Mouse (Mus musculus) kidney, embryonic 16.5 days (tissue): ENCODE results near the gene Kcnc4. TPM values are rescaled to one million over a fixed set of nuclear protein-coding genes. Genes with fewer than 3 reads are reported as not detected.
A peak's percentile ranks its signal among the peaks of the same experiment; 100 is the strongest.

Experiments
- ATAC-seq: fragments of 200-750 bp; cut with Nextera tagmentation; 2 replicates; pipeline ENCODE4 v1.8.0; 2017; ENCODE audit warnings: moderate TSS enrichment; ENCODE audit not compliant: low FRiP score, low TSS enrichment
- H3K27ac ChIP-seq: fragments of 300-500 bp; sonication (generic); 2 replicates; pipeline ENCODE4 v1.5.1; 2014; ENCODE audit warnings: low read length
- H3K27me3 ChIP-seq: fragments of 300-500 bp; sonication (generic); 2 replicates; pipeline ENCODE4 v1.6.1; 2014; ENCODE audit warnings: low read length, control low read depth, mixed read lengths; ENCODE audit not compliant: insufficient read depth
- H3K36me3 ChIP-seq: fragments of 300-500 bp; sonication (generic); 2 replicates; pipeline ENCODE4 v1.6.1; 2014; ENCODE audit warnings: low read length, control low read depth, mixed read lengths; ENCODE audit not compliant: insufficient read depth
- H3K4me1 ChIP-seq: fragments of 300-500 bp; sonication (generic); 2 replicates; pipeline ENCODE4 v1.6.1; 2014; ENCODE audit warnings: low read length, control low read depth, mixed read lengths; ENCODE audit not compliant: insufficient read depth
- H3K4me2 ChIP-seq: fragments of 300-500 bp; sonication (generic); replicated peaks from 2 replicates; pipeline ENCODE4 v1.6.1; 2014; ENCODE audit warnings: low read depth, low read length
- H3K4me3 ChIP-seq: fragments of 300-500 bp; sonication (generic); 2 replicates; pipeline ENCODE4 v1.5.1; 2014; ENCODE audit warnings: mild to moderate bottlenecking, low read length
- H3K9ac ChIP-seq: fragments of 300-500 bp; sonication (generic); replicated peaks from 2 replicates; pipeline ENCODE4 v1.6.1; 2014; ENCODE audit warnings: low read length
- H3K9me3 ChIP-seq: fragments of 300-500 bp; sonication (generic); 2 replicates; pipeline ENCODE4 v1.6.1; 2016; ENCODE audit warnings: low read length, control low read depth
- WGBS: fragments of 180-500 bp; shearing (Covaris S2); extraction: QIAGEN DNeasy Blood & Tissue Kit; methylation state at CpG from one replicate; pipeline ENCODE4 v1.1.7; 2014; 5-methylcytosine and 5-hydroxymethylcytosine counted together
- polyA plus RNA-seq: library from polyadenylated mRNA; unstranded; fragments of >200 nt; fragmentation: Nextera tagmentation; extraction: Ambion mirVana; gene quantifications from 2 replicates; pipeline ENCODE4 v1.2.1, GENCODE M21; 2015

The Kcnc4 gene
- polyA plus RNA-seq, 1 experiment from 2014 or later, result 0.24 TPM

DNA sequence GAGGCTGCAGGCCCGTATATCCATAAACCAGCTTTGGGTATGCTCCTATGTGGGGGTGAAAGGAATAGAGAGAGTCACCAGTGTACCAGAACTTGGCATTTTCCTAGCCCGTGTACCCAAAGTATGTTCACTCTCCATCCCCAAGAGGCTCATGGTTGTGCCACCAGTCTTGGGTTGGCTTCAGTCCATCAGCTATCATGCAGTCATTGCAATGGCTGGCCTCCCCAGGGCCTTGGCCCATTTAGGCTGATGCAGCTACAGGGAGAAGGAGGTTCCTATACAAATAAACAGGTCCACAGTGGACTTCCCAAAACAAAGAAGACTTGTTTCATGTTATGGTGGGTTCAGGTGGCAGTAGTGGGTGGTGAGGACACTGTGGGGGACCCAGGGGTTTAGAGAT is 21.7 kb downstream of the Kcnc4 start:
- WGBS, result 90% methylated on average over 2 of the region's 2 CpGs
- ATAC-seq, result no peak
- Histone ChIP-seq H3K4me3 (no peak overlapping the region), H3K9me3 (no peaks in the 10 kb centered on the region; the same call in 1 of the 2 replicates), H3K27me3 (no peaks in the 10 kb centered on the region), H3K9ac (no peak overlapping the region), H3K4me1 (no peaks in the 10 kb centered on the region), H3K36me3 (no peaks in the 10 kb centered on the region), H3K27ac (no peak overlapping the region), H3K4me2 (no peak overlapping the region)

DNA sequence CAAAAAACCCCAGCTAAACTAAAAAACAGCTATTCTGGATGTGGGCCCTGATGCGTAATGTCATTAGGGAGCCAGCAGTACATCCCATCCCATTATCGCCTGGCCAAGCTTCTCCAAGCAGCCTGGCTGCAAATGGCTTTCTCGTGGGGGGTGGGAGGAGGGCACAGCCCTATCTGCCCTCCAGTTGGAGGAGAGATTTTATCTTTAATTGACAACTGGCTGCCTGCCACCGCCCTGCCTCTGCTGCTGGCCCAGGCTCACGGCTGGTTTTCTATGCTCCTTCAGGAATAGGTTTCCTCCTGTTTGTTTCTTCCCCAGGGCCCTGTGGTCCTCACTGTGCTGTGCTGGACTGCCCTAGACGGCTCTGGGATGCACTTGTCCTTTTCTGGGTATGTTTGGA is 22.9 kb downstream of the Kcnc4 start:
- H3K27ac ChIP-seq, result no peak overlapping the region
- H3K4me3 ChIP-seq, result no peak overlapping the region
- WGBS, result 61% methylated on average over 6 of the region's 6 CpGs
- ATAC-seq, result no peak
- H3K4me2 ChIP-seq, result no peak overlapping the region
- no peaks in the 10 kb centered on the region; the same call in 1 of the 2 replicates for H3K9me3 ChIP-seq
- no peaks in the 10 kb centered on the region for H3K4me1 ChIP-seq
- H3K36me3 ChIP-seq, result no peaks in the 10 kb centered on the region
- no peaks in the 10 kb centered on the region for H3K27me3 ChIP-seq
- H3K9ac ChIP-seq, result no peak overlapping the region

GRCm38 (mm10) chr3:107433614-107434013 is 25.7 kb downstream of the Kcnc4 start:
- Histone ChIP-seq H3K27me3 (no peaks in the 10 kb centered on the region), H3K4me2 (no peak overlapping the region), H3K36me3 (no peaks in the 10 kb centered on the region), H3K27ac (no peak overlapping the region), H3K9ac (no peak overlapping the region), H3K4me3 (no peak overlapping the region), H3K4me1 (no peaks in the 10 kb centered on the region), H3K9me3 (no peaks in the 10 kb centered on the region)
- no peak for ATAC-seq
- WGBS, result 59% methylated on average over 9 of the region's 9 CpGs

GRCm38 (mm10) chr3:107431268-107431667 is 28.1 kb downstream of the Kcnc4 start:
- Histone ChIP-seq H3K27me3 (no peaks in the 10 kb centered on the region), H3K36me3 (no peaks in the 10 kb centered on the region), H3K4me3 (no peak overlapping the region), H3K27ac (no peak overlapping the region), H3K9ac (no peak overlapping the region), H3K4me2 (no peak overlapping the region), H3K4me1 (no peaks in the 10 kb centered on the region), H3K9me3 (no peaks in the 10 kb centered on the region)
- 10% methylated on average over 1 of the region's 1 CpGs for WGBS
- ATAC-seq, result peak; percentile 41; the same call in 1 of the 2 replicates

- WGBS, result 69% methylated on average over 11 of the region's 11 CpGs
- ATAC-seq, result no peak
- H3K4me2 ChIP-seq, result no peak overlapping the region
Observed at GRCm38 (mm10) chr3:107424258-107425041, 34.9 kb downstream of the Kcnc4 start.

DNA sequence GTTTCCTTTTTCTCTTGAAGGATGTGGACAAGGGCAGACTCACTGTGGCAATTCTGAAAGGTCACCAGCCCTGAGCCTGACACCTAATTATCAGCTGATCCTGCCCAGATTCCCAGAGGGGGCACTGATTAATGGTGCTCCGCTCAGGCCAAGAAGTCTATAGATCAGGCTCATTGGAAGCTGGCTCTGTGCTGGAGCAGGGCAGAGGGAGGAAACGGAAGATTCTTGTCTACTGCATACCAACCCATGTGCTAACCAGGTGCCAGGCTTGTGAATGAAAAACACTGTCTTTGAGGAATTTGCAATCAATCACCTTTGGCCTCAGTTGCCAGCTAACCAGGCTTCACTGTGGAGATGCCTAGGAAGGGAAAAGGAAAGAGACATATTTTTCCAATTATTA is 39.2 kb downstream of the Kcnc4 start:
- no peak overlapping the region for H3K4me3 ChIP-seq
- H3K27ac ChIP-seq, result no peak overlapping the region
- no peak overlapping the region for H3K9ac ChIP-seq
- no peak for ATAC-seq
- WGBS, result 61% methylated on average over 2 of the region's 2 CpGs
- no peaks in the 10 kb centered on the region for H3K9me3 ChIP-seq
- no peaks in the 10 kb centered on the region for H3K27me3 ChIP-seq
- H3K4me1 ChIP-seq, result no peaks in the 10 kb centered on the region
- no peak overlapping the region for H3K4me2 ChIP-seq
- no peaks in the 10 kb centered on the region for H3K36me3 ChIP-seq

More at GRCm38 (mm10) chr3:107424258-107425041, 34.9 kb downstream of the Kcnc4 start:
- Histone ChIP-seq H3K36me3 (no peaks in the 10 kb centered on the region), H3K4me1 (no peaks in the 10 kb centered on the region), H3K4me3 (no peak overlapping the region), H3K9ac (no peak overlapping the region), H3K27me3 (no peaks in the 10 kb centered on the region), H3K9me3 (no peaks in the 10 kb centered on the region), H3K27ac (no peak overlapping the region)

- Histone ChIP-seq H3K4me3 (no peak overlapping the region), H3K9ac (no peak overlapping the region), H3K4me2 (no peak overlapping the region), H3K36me3 (no peaks in the 10 kb centered on the region), H3K27ac (no peak overlapping the region), H3K27me3 (no peaks in the 10 kb centered on the region; the same call in 1 of the 2 replicates), H3K9me3 (no peaks in the 10 kb centered on the region), H3K4me1 (no peaks in the 10 kb centered on the region)
- no peak for ATAC-seq
- WGBS, result 71% methylated on average over 3 of the region's 3 CpGs
Observed at GRCm38 (mm10) chr3:107417287-107417644, 42.1 kb downstream of the Kcnc4 start.

DNA sequence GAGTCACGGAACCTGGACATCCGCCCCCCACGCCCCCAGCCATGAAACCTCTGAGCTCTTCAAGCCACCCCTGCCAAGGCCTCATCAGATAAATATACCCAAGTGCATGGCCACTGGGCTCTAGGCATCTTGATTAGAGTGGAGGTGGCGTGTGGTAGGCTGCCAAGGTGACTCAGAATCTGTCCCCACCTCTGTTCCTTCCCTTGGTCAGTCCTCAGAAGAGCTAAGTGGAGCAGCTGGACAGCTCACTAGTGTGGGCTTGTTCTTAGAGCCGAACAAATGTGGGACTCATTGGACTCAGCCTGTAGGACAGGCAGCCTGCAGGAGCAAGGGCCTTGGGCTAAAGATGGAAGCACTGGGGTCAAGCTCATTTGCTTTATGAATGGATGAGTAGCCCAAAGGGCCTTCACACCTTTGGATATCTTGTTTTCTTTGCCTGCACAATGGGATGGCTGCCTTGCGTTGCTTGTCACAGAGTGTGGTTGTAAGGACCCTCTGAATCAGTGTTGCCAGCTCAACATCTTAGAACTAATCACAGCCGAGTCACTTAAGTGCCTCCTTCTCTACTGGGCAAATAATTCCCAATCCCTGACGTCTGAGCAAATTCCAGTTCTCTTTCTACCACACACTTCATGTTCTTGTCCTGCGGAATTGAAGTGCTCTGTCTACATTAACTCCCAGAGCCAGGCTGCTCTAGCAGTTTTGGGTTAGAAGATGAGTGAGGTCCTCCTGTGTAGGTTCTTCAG is 42.6 kb downstream of the Kcnc4 start:
- Histone ChIP-seq H3K4me2 (no peak overlapping the region), H3K27ac (no peak overlapping the region), H3K27me3 (peaks cover under 1% of the 10 kb centered on the region; the same call in 1 of the 2 replicates), H3K9me3 (no peaks in the 10 kb centered on the region), H3K4me3 (no peak overlapping the region), H3K36me3 (no peaks in the 10 kb centered on the region), H3K4me1 (no peaks in the 10 kb centered on the region), H3K9ac (no peak overlapping the region)
- 84% methylated on average over 9 of the region's 9 CpGs for WGBS
- ATAC-seq, result no peak

DNA sequence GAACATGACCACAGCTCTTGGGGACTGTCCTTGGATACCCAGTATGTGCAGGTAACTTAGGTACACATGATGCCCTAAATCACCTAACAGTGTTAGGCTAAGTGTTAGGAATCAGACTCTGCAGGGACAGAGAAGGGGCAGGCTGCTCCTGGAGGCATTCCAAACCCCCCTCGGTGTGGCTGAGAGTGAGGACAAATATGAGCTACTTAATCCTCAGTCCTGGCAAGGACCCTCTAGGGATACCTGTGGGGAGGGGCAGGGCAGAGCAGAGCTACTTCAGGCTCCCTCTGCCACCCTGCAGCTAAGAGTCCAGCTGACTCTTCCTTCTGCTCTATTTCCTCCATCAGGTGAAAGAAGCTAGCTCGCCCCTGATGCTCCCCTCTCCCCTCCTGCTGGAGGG is 46.3 kb downstream of the Kcnc4 start:
- Histone ChIP-seq H3K36me3 (no peaks in the 10 kb centered on the region), H3K4me3 (no peak overlapping the region), H3K27ac (no peak overlapping the region), H3K4me2 (no peak overlapping the region), H3K9me3 (no peaks in the 10 kb centered on the region), H3K9ac (no peak overlapping the region), H3K4me1 (no peaks in the 10 kb centered on the region), H3K27me3 (peaks cover 6% of the 10 kb centered on the region; the same call in 1 of the 2 replicates)
- WGBS, result 41% methylated on average over 2 of the region's 2 CpGs
- no peak for ATAC-seq

DNA sequence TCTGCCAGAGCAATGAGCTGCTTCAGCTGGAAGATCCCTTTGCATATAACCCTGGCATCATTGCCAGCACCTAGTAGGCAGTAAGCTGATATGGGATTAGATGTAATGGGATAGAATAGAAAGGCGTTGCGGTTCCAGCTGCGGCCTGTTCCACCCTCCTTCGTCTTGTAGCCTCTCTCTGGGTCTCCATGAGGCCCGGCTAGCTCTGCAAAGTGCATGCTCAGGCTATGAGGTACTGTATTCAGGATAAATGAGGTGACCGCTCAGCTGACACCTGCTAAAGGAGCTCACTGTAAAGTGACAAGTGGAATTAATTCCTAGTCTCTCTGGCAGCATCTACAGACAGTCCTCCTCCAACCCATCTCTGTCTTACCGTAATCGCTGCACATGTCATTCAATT is 46.8 kb downstream of the Kcnc4 start:
- Histone ChIP-seq H3K9me3 (no peaks in the 10 kb centered on the region), H3K36me3 (no peaks in the 10 kb centered on the region), H3K4me3 (no peak overlapping the region), H3K27me3 (peaks cover 6% of the 10 kb centered on the region; the same call in 1 of the 2 replicates), H3K27ac (no peak overlapping the region), H3K4me1 (no peaks in the 10 kb centered on the region), H3K4me2 (no peak overlapping the region), H3K9ac (no peak overlapping the region)
- 85% methylated on average over 8 of the region's 8 CpGs for WGBS
- no peak for ATAC-seq
